Mouse (Mus musculus) hindbrain, postnatal 0 days (tissue): Measurements from ENCODE around the gene Trip6. TPM values are rescaled to one million over a fixed set of nuclear protein-coding genes. Genes with fewer than 3 reads are reported as not detected.
A peak's percentile ranks its signal among the peaks of the same experiment; 100 is the strongest.

Source experiments
- ATAC-seq: fragments of 200-750 bp; cut with Nextera tagmentation; 2 replicates; pipeline ENCODE4 v1.8.0; 2017; ENCODE audit warnings: mild to moderate bottlenecking, moderate TSS enrichment, moderate library complexity
- DNase-seq: peaks from one replicate; pipeline ENCODE4 v3.0.0-alpha.2; 2015; ENCODE audit warnings: low spot score
- H3K27ac ChIP-seq: fragments of 300-500 bp; sonication (generic); 2 replicates; pipeline ENCODE4 v1.5.1; 2014; ENCODE audit warnings: mild to moderate bottlenecking
- H3K27me3 ChIP-seq: fragments of 300-500 bp; sonication (generic); 2 replicates; pipeline ENCODE4 v1.6.1; 2014; ENCODE audit warnings: low read length, mixed read lengths; ENCODE audit not compliant: insufficient read depth
- H3K36me3 ChIP-seq: fragments of 300-500 bp; sonication (generic); 2 replicates; pipeline ENCODE4 v1.6.1; 2014; ENCODE audit warnings: low read length, mixed read lengths; ENCODE audit not compliant: insufficient read depth
- H3K4me1 ChIP-seq: fragments of 300-500 bp; sonication (generic); 2 replicates; pipeline ENCODE4 v1.6.1; 2014; ENCODE audit warnings: antibody characterized with exemption, low read length, mixed read lengths; ENCODE audit not compliant: insufficient read depth
- H3K4me2 ChIP-seq: fragments of 300-500 bp; sonication (generic); 2 replicates; pipeline ENCODE4 v1.6.1; 2014; ENCODE audit warnings: low read depth, mild to moderate bottlenecking, low read length, moderate library complexity, mixed read lengths
- H3K4me3 ChIP-seq: fragments of 300-500 bp; sonication (generic); 2 replicates; pipeline ENCODE4 v1.5.1; 2014; ENCODE audit warnings: low read length
- H3K9ac ChIP-seq: fragments of 300-500 bp; sonication (generic); replicated peaks from 2 replicates; pipeline ENCODE4 v1.6.1; 2014; ENCODE audit warnings: mild to moderate bottlenecking, low read length, moderate library complexity, mixed read lengths
- H3K9me3 ChIP-seq: fragments of 300-500 bp; sonication (generic); 2 replicates; pipeline ENCODE4 v1.6.1; 2016; ENCODE audit warnings: low read length, mixed read lengths
- CTCF ChIP-seq: IDR thresholded peaks from 2 replicates; pipeline ENCODE4 v1.5.1; 2016; ENCODE audit warnings: antibody characterized with exemption, control low read depth, low read depth
- WGBS: fragments of 180-500 bp; shearing (Covaris S2); extraction: QIAGEN DNeasy Blood & Tissue Kit; methylation state at CpG from one replicate; pipeline ENCODE4 v1.1.7; 2014; 5-methylcytosine and 5-hydroxymethylcytosine counted together
- polyA plus RNA-seq: library from polyadenylated mRNA; unstranded; fragments of >200 nt; fragmentation: Nextera tagmentation; extraction: Ambion mirVana; gene quantifications from 2 replicates; pipeline ENCODE4 v1.2.1, GENCODE M21; 2015
- total RNA-seq: library from RNA; depleted of rRNA; stranded (reverse); fragments of >200 nt; gene quantifications from 2 replicates; pipeline ENCODE4 v1.2.3, GENCODE M21; 2014

The Trip6 gene
- total and polyA plus RNA-seq, 2 experiments from 2014 or later, result 15.0 to 15.5 TPM

DNA sequence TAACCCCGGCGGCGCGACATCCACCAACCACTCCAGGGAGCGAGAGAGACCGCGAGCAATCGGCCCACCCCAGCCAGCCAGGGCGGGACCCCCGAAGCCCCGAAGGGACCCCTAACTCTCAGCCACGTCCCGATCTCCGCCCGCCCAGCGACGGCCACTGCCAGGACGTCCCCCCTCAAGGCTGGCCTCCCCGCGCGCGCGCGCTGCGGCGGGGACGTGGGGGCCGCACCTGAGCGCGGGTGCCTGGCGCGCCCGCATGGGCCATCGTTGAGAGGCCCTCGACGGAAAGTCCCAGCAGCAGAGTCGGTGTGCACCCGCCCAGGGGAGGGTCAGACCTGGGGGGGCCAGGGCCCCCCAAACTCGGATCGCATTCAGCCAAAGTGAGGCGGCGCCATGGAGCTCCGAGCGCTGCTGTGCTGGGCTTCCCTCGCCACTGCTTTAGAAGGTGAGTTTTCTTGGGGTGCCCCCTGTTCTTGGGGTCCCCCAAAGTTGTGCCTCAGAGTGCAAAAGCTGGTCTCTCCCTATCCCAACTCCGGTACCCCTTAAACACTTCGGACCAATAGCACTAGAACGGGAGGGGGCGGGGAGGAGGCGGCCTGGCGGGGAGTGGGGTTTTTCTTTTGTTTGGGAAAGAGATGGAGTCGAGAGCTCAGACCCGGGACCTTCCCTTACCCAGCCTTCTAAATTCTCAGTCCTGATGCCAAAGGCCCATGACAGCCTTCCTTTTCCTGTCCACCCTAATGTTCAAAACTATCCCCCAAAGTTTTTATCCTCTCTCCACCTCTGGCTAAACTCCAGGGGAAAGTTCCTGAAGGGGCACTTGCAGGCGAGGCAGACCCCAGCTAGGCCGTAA lies 36.2 kb upstream of the Trip6 start:
- DNase-seq (peak; percentile 44), ATAC-seq (peak; percentile 74)
- peak overlapping the region; percentile 86 for H3K4me2 ChIP-seq
- peak overlapping the region; percentile 62 for H3K27ac ChIP-seq
- H3K9me3 ChIP-seq, result no peaks in the 10 kb centered on the region
- peak overlapping the region; percentile 57 for H3K4me3 ChIP-seq
- H3K4me1 ChIP-seq, result 0 out of 2 replicates have a peak, but pooled peaks cover 15% of the 10 kb centered on the region
- 0 out of 2 replicates have a peak, but pooled peaks cover 6% of the 10 kb centered on the region for H3K27me3 ChIP-seq
- peak overlapping the region; percentile 55 for H3K9ac ChIP-seq
- no peak for TF ChIP-seq CTCF
- WGBS, result 2% methylated on average over 55 of the region's 55 CpGs
- H3K36me3 ChIP-seq, result no peaks in the 10 kb centered on the region

DNA sequence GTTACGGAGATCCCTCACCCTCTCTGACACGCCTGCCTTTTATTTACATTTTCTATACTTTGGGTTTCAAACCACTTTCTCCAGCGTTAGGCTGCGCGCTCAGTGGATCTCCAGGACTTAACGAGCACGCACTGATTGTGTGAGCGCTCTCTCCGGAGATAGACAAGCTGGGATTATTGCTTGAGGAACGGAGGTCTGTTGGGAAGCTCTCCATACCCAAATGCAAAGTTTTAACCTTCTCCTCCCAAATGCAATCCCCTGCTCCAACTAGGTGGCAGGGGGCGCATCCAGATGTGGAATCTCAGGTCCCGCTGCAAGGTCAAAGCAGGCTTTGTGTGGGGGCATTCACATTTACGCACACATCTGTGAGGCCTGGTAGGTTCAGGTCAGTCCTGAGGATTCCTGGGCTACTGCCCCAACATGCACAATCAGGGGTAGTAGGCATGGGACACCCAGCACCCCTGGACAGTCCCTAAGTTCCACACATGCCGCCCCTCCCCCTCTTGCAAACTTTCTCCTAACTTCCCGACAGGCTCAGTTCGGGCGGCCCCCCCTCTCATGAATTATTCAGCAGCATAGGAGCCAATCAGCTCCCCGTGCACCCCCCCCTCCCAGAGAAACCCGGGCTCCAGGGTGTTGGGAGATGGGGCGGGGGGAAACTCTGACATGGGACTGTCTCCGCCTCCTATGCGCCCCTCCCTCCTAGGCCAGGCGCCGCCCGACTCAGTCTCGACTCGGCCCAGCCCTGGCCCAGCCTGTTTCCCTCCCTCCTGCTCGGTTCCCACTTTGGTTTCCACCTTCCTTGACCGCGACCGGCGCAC lies 35.4 kb upstream of the Trip6 start, which contains the start of gene Ephb4:
TSS of gene Ephb4 (plus strand) at position 726 of the 821 bp plus-strand sequence.
- ATAC-seq, result peak; percentile 94
- 0 out of 2 replicates have a peak, but pooled peaks cover 15% of the 10 kb centered on the region for H3K4me1 ChIP-seq
- peak within 1 kb of the TSS; percentile 62 for H3K27ac ChIP-seq
- peak; percentile 56 for TF ChIP-seq CTCF
- WGBS, result under 1% methylated on average over 31 of the region's 32 CpGs
- no peaks in the 10 kb centered on the region for H3K36me3 ChIP-seq
- DNase-seq, result peak; percentile 85
- peak within 1 kb of the TSS; percentile 55 for H3K9ac ChIP-seq
- H3K4me3 ChIP-seq, result peak within 1 kb of the TSS; percentile 57
- 0 out of 2 replicates have a peak, but pooled peaks cover 6% of the 10 kb centered on the region for H3K27me3 ChIP-seq
- H3K9me3 ChIP-seq, result no peaks in the 10 kb centered on the region
- H3K4me2 ChIP-seq, result peak within 1 kb of the TSS; percentile 86

DNA sequence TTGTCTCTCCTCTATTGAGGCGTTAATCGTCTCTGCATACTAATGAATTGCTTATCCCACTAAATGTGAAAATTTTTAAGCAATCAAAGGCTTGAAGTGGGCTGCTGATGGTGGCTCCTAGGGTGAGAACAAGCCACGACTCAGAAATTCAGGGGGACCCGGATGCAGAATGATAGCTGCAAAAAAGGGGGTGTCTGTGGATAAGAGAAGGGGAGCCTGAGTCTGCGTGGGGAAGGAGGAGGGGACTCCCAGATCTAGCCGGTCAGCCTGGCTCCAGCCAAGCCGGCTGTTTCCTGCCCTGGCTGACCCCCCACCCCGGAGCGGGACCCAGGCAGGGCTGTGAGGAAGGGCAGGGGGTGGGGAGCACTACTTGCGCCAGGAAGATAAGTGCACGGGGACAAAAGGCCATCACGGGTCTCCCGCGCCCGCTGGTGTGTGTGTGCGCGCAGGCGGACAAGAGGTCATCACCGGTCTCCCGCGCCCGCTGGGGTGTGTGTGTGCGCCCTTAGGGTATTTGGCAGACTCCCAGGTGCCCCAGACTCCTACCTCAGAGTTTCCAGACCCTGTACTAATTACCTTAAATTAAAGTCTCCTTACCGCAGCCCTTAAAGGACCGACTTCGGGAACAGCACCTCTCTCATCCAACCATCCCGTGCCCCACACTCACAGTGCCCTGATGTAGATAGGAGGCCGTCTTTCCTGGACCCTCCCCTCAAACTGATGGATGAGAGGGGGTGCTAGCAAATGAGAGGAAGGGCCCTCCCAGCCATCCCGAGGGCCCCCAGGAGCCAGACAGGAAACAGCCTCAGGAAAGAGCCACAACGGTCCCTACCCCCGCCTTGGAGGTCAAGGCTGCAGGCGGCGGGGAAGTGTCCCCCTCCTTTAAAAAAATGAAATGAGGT lies 34.5 kb upstream of the Trip6 start:
- Histone ChIP-seq H3K27me3 (0 out of 2 replicates have a peak, but pooled peaks cover 6% of the 10 kb centered on the region), H3K4me1 (0 out of 2 replicates have a peak, but pooled peaks cover 15% of the 10 kb centered on the region), H3K36me3 (no peaks in the 10 kb centered on the region), H3K4me3 (peak overlapping the region; percentile 57), H3K27ac (peak overlapping the region; percentile 37; the same call in 1 of the 2 replicates), H3K9ac (peak overlapping the region; percentile 52), H3K4me2 (peak overlapping the region; percentile 86), H3K9me3 (0 out of 2 replicates have a peak, but pooled peaks cover 1% of the 10 kb centered on the region)
- TF ChIP-seq CTCF, result no peak
- no peak for DNase-seq
- 1% methylated on average over 33 of the region's 33 CpGs for WGBS
- ATAC-seq, result no peak

DNA sequence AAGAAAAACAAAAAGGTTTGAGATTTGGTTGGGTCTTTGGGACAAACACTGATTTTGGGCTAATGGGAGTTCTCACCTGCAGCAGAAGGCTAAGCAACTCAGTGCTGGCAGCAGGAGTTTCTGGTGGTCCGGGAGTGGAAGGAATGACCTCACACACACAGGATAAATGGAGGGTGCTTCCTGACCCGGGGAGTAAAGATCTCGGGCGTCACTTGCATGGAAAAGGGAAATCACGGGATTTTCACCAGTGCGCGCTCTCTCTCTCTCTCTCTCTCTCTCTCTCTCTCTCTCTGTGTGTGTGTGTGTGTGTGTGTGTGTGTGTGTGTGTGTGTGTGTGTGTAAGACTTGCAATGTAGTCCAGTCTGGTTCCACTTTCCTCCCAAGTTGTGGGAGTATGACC lies 33.7 kb upstream of the Trip6 start:
- no peak for TF ChIP-seq CTCF
- DNase-seq (no peak), ATAC-seq (no peak)
- Histone ChIP-seq H3K27me3 (0 out of 2 replicates have a peak, but pooled peaks cover 6% of the 10 kb centered on the region), H3K4me1 (0 out of 2 replicates have a peak, but pooled peaks cover 15% of the 10 kb centered on the region), H3K27ac (no peak overlapping the region), H3K9me3 (0 out of 2 replicates have a peak, but pooled peaks cover 2% of the 10 kb centered on the region), H3K9ac (no peak overlapping the region), H3K4me2 (no peak overlapping the region), H3K36me3 (no peaks in the 10 kb centered on the region), H3K4me3 (no peak overlapping the region)
- 33% methylated on average over 7 of the region's 7 CpGs for WGBS

DNA sequence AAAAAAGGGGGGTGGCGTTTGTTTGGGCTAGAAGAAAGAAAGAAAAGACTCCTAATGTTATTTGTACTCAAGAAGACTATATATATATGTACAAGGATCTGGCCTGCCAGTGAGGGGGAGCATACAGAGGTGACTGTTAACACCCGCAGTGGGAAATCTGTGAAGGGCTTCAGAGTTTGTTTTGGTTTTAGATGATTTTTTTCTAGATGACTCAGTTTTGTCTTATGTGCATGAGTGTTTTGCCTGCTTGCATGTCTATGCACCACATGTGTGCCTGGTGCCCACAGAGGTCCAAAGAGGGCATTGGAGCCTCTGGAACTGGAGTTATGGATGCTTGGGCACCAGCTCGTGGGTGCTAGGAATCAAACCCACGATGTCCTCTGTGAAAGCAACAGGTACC lies 32.8 kb upstream of the Trip6 start:
- no peak overlapping the region for H3K4me3 ChIP-seq
- DNase-seq (no peak), ATAC-seq (no peak)
- no peak overlapping the region for H3K27ac ChIP-seq
- H3K9me3 ChIP-seq, result 0 out of 2 replicates have a peak, but pooled peaks cover 2% of the 10 kb centered on the region
- H3K4me2 ChIP-seq, result no peak overlapping the region
- H3K36me3 ChIP-seq, result no peaks in the 10 kb centered on the region
- H3K27me3 ChIP-seq, result 0 out of 2 replicates have a peak, but pooled peaks cover 6% of the 10 kb centered on the region
- TF ChIP-seq CTCF, result no peak
- WGBS, result 87% methylated on average over 4 of the region's 4 CpGs
- H3K4me1 ChIP-seq, result 0 out of 2 replicates have a peak, but pooled peaks cover 15% of the 10 kb centered on the region
- H3K9ac ChIP-seq, result no peak overlapping the region
